Mouse (Mus musculus): ENCODE data around the gene Heca. TPM values are rescaled to one million over a fixed set of nuclear protein-coding genes. Genes with fewer than 3 reads are reported as not detected.

Heca gene
- polyA plus RNA-seq, 1 experiment, result 13.0 TPM

Other genes starting within 250 kb of the Heca start
- 48.2 and 143 TPM in 2 replicates for gene Cited2, start 224.8 kb downstream of the Heca start, polyA plus RNA-seq (2012; rRNA removed)
- gene Txlnb, start 151.8 kb downstream of the Heca start, polyA plus RNA-seq (2012; rRNA removed), result 0.08 TPM in 1 of 2 replicates, not detected in the other
- gene Abracl, start 75.2 kb upstream of the Heca start, polyA plus RNA-seq (2012; rRNA removed), result 1.4 and 2.4 TPM in 2 replicates
- 9.8 and 15.5 TPM in 2 replicates for gene Reps1, start 107.8 kb upstream of the Heca start, polyA plus RNA-seq (2012; rRNA removed)